In genomic region chr9:119627227-119627626, GRCm38 (mm10) we compare ENCODE assay signal across 14 mouse cellular contexts. TPM values are rescaled to one million over a fixed set of nuclear protein-coding genes. Genes with fewer than 3 reads are reported as not detected.
"Had no signal": no experiment of that assay in that cellular context is flagged by ENCODE, and none has a peak within 500 bp of the region (broad histone marks: within the 10 kb centered on the region; RNA-seq: fewer than 3 reads in every experiment).

No protein-coding gene starts in this region.

- DNase-seq: kidney, adult 11 months; kidney, adult 8-10 months; kidney, postnatal 10 days; kidney, postnatal 36 days; layer of hippocampus, postnatal 36 days; liver, embryonic 13.5 days; lung, adult 2 months; lung, postnatal 14 days; lung, postnatal 4 days; midbrain, embryonic 14.5 days; thymus, postnatal 25 days had no signal

RNA-seq across cellular contexts. Expression of gene Scn5a, which starts 48.4 kb away (rescaled TPM):
- total RNA-seq: liver, adult 2 months; megakaryocyte progenitor cell, adult 5-6 weeks; megakaryocyte-erythroid progenitor cell, adult 5-6 weeks had no signal
